Mouse (Mus musculus) stomach, embryonic 16.5 days (tissue): ENCODE measurements around the gene Secisbp2. TPM values are rescaled to one million over a fixed set of nuclear protein-coding genes. Genes with fewer than 3 reads are reported as not detected.
A peak's percentile ranks its signal among the peaks of the same experiment; 100 is the strongest.

Source experiments
- ATAC-seq: fragments of 200-750 bp; cut with Nextera tagmentation; 2 replicates; pipeline ENCODE4 v1.8.0; 2017; ENCODE audit warnings: moderate number of reproducible peaks, moderate TSS enrichment; ENCODE audit not compliant: insufficient read depth, low FRiP score
- H3K27ac ChIP-seq: fragments of 300-500 bp; sonication (generic); 2 replicates; pipeline ENCODE4 v1.5.1; 2014; ENCODE audit warnings: low read length
- H3K27me3 ChIP-seq: fragments of 300-500 bp; sonication (generic); 2 replicates; pipeline ENCODE4 v1.6.1; 2014; ENCODE audit warnings: low read length, control low read depth, mixed read lengths; ENCODE audit not compliant: control insufficient read depth, insufficient read depth
- H3K36me3 ChIP-seq: fragments of 300-500 bp; sonication (generic); 2 replicates; pipeline ENCODE4 v1.6.1; 2014; ENCODE audit warnings: low read length; ENCODE audit not compliant: control insufficient read depth, insufficient read depth
- H3K4me1 ChIP-seq: fragments of 300-500 bp; sonication (generic); 2 replicates; pipeline ENCODE4 v1.6.1; 2014; ENCODE audit warnings: low read length, control low read depth, mixed read lengths; ENCODE audit not compliant: control insufficient read depth, insufficient read depth
- H3K4me2 ChIP-seq: fragments of 300-500 bp; sonication (generic); 2 replicates; pipeline ENCODE4 v1.6.1; 2014; ENCODE audit warnings: low read depth, low read length, mixed read lengths
- H3K4me3 ChIP-seq: fragments of 300-500 bp; sonication (generic); replicated peaks from 2 replicates; pipeline ENCODE4 v1.5.1; 2014; ENCODE audit warnings: mild to moderate bottlenecking, low read length
- H3K9ac ChIP-seq: fragments of 300-500 bp; sonication (generic); 2 replicates; pipeline ENCODE4 v1.6.1; 2014; ENCODE audit warnings: low read length
- H3K9me3 ChIP-seq: fragments of 300-500 bp; sonication (generic); replicated peaks from 2 replicates; pipeline ENCODE4 v1.6.1; 2016; ENCODE audit warnings: low read length, control low read depth; ENCODE audit not compliant: control insufficient read depth
- WGBS: fragments of 180-500 bp; shearing (Covaris S2); extraction: QIAGEN DNeasy Blood & Tissue Kit; methylation state at CpG from one replicate; pipeline ENCODE4 v1.1.7; 2014; 5-methylcytosine and 5-hydroxymethylcytosine counted together
- polyA plus RNA-seq: library from polyadenylated mRNA; unstranded; fragments of >200 nt; fragmentation: Nextera tagmentation; extraction: Ambion mirVana; gene quantifications from 2 replicates; pipeline ENCODE4 v1.2.1, GENCODE M21; 2015

Secisbp2 gene
- polyA plus RNA-seq, 1 experiment from 2014 or later: 22.6 TPM

- Histone ChIP-seq H3K4me3 (no peak overlapping the region), H3K4me2 (no peak overlapping the region)
- no peak for ATAC-seq
Observed at GRCm38 (mm10) chr13:51676641-51677040, 25.1 kb downstream of the Secisbp2 start.

DNA sequence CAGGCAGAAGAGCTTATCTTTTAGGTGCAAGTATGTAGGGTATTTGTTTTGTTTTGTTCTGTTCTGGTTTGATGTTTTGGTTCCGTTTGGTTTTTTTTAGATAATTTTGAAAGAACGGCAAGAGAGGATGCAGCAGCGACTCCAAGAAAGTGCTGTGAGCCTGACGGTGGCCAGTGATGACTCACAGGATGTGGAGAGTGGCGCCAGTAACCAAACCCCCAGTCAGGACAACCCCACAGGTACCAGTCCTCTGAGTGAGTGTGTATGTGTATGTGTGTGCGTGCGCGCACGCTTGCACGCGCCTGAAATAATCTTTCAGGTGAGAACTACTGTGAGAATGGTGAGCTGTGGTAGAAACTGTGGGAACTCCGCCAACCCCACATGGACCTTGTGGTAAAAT is 25.5 kb downstream of the Secisbp2 start:
- Histone ChIP-seq H3K36me3 (peaks cover 25% of the 10 kb centered on the region), H3K9ac (no peak overlapping the region), H3K4me3 (no peak overlapping the region), H3K4me1 (no peaks in the 10 kb centered on the region), H3K27me3 (no peaks in the 10 kb centered on the region), H3K27ac (no peak overlapping the region), H3K9me3 (no peaks in the 10 kb centered on the region), H3K4me2 (no peak overlapping the region)
- no peak for ATAC-seq
- 92% methylated on average over 12 of the region's 12 CpGs for WGBS

More at GRCm38 (mm10) chr13:51676641-51677040, 25.1 kb downstream of the Secisbp2 start:
- Histone ChIP-seq H3K27me3 (no peaks in the 10 kb centered on the region), H3K36me3 (peaks cover 24% of the 10 kb centered on the region; the same call in 1 of the 2 replicates), H3K4me1 (no peaks in the 10 kb centered on the region), H3K9me3 (no peaks in the 10 kb centered on the region), H3K9ac (no peak overlapping the region), H3K27ac (no peak overlapping the region)
- 56% methylated on average over 4 of the region's 4 CpGs for WGBS

DNA sequence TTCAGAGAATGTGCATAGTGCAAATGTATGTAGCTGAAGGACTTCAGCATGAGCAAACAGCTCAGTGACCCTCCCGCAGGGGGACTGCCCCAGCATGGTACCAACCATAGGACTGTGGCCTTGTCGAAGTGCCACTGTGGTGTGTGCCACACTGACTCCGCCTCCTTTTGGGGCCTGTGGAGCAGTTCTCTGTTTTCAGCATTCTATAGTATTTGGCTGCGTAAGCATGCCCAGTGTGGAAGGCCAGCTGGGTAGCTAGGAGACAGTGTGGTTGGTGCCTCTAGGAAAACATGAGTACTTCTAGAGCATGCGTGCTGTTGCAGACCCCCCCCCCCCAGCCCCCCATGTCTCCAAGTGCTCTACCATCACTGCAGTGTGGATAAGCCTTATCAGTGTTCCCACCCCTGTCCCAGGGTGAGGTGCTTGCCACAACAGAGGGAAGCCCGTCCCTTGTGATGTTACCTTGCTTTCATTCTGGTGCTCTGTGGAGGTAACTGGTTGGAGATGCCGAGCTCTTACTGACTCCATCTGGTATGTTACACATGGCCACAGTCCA is 26.2 kb downstream of the Secisbp2 start:
- Histone ChIP-seq H3K4me1 (no peaks in the 10 kb centered on the region), H3K4me3 (no peak overlapping the region), H3K9ac (no peak overlapping the region), H3K36me3 (peaks cover 30% of the 10 kb centered on the region), H3K27ac (no peak overlapping the region), H3K4me2 (no peak overlapping the region), H3K27me3 (no peaks in the 10 kb centered on the region), H3K9me3 (no peaks in the 10 kb centered on the region)
- ATAC-seq: no peak
- 93% methylated on average over 7 of the region's 7 CpGs for WGBS

DNA sequence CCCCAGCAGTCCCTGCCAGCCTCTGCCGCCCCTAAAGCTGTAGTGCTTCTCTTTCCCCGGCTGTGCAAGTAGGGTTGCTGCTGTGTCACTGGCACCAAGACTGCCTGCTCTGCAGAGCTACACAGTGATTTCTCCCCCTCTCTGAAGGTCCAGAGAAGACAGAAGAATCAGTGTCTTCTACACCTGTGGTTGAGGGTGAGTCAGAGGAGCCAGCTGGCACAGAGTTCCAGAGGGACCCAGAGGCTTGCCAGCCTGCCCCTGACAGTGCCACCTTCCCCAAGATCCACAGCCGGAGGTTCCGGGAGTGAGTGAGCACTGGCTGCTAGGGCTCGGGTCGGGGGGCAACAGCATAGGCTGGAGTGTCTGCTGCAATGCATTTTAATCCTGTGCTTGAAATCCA is 27.2 kb downstream of the Secisbp2 start:
- Histone ChIP-seq H3K9ac (no peak overlapping the region), H3K27ac (no peak overlapping the region), H3K4me1 (no peaks in the 10 kb centered on the region), H3K27me3 (no peaks in the 10 kb centered on the region), H3K4me2 (no peak overlapping the region), H3K9me3 (no peaks in the 10 kb centered on the region), H3K36me3 (peaks cover 30% of the 10 kb centered on the region), H3K4me3 (no peak overlapping the region)
- 95% methylated on average over 6 of the region's 6 CpGs for WGBS
- ATAC-seq: no peak

DNA sequence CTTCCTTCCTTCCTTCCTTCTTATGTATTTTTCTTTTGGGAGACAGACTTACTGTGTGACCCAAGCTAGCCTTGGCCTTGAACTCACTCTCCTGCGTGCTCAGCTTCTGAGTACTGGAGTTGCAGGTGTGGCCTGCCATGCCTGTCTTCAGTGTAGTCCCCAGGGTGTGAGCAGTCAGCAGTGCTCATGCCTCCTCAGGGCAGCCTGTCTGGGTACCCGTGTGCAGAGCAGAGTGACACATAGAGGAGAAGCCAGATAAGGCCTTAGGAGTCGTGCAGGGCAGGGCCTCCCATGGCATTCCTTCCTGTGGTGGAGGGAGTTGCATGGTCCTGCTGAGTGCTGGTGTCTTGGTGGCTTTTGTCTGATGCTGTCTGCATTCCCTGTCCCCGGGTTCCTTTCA is 27.8 kb downstream of the Secisbp2 start:
- 75% methylated on average over 4 of the region's 4 CpGs for WGBS
- Histone ChIP-seq H3K27me3 (no peaks in the 10 kb centered on the region), H3K9me3 (no peaks in the 10 kb centered on the region), H3K27ac (no peak overlapping the region), H3K4me2 (no peak overlapping the region), H3K4me1 (no peaks in the 10 kb centered on the region), H3K4me3 (no peak overlapping the region), H3K9ac (no peak overlapping the region), H3K36me3 (peaks cover 28% of the 10 kb centered on the region)
- no peak for ATAC-seq

DNA sequence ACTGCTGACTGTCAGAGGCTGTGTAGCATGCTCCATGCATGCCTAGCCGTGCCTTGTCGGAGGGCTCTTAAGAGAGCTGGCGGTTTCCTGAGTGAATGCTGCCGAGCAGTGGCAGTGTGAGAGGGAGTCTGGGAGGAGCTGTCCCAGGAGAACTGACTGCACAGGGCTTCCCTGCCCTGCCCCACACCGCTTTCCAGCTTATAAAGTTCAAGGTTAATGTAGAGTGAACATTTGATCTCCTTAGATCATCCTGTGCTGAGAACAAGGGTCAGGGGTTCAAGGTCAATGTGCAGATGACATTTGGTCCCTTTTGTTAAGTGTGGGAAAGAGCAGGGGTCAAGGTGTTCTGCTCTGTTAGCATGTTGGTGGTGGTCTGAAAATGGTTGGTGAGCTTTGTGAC is 29.6 kb downstream of the Secisbp2 start:
- Histone ChIP-seq H3K9me3 (no peaks in the 10 kb centered on the region), H3K27ac (no peak overlapping the region), H3K27me3 (no peaks in the 10 kb centered on the region), H3K36me3 (peaks cover 35% of the 10 kb centered on the region), H3K4me2 (no peak overlapping the region), H3K4me3 (no peak overlapping the region), H3K9ac (no peak overlapping the region), H3K4me1 (no peaks in the 10 kb centered on the region)
- ATAC-seq: no peak
- WGBS: 82% methylated on average over 5 of the region's 5 CpGs

- no peaks in the 10 kb centered on the region for H3K4me1 ChIP-seq
- 96% methylated on average over 8 of the region's 8 CpGs for WGBS
- no peak overlapping the region for H3K27ac ChIP-seq
- no peak overlapping the region for H3K4me3 ChIP-seq
- H3K9ac ChIP-seq: no peak overlapping the region
- H3K36me3 ChIP-seq: peaks cover 31% of the 10 kb centered on the region
- ATAC-seq: no peak
- H3K9me3 ChIP-seq: no peaks in the 10 kb centered on the region
- H3K27me3 ChIP-seq: no peaks in the 10 kb centered on the region
- no peak overlapping the region for H3K4me2 ChIP-seq
Observed at GRCm38 (mm10) chr13:51681634-51682033, 30.1 kb downstream of the Secisbp2 start.

DNA sequence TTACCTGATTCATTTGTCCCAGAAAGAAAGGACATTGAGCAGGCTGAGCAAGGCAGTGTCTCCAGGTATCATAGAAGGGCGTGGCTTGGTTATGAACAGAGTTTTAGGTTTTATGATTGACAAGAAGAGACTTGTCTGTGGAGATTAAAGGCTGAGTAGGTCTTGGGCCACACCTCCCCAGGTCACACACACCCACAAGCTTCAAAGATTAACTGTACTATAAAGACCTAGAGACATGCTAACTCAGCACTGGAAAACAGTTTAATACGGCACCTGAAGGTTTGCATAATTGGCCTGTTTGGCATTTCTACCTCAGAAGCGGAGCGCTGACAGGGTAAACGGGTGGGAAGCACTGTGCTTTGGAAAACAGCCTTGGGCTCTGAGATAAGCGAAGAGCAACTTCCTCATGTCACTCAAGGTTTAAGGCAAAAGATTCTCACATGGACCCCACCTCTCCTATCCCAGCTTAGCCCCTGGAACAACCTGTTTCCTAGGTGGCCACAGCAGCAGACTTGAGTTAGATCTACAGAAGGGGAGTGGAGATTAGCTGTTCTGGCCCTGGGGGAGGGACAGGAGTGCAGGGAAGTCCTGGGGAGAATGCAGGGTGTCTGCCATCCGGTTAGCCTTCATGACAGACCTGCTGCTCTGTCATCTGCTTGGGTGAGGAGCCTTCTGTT is 33.9 kb downstream of the Secisbp2 start:
- H3K9me3 ChIP-seq: no peaks in the 10 kb centered on the region
- no peak overlapping the region for H3K4me3 ChIP-seq
- no peak overlapping the region for H3K4me2 ChIP-seq
- H3K9ac ChIP-seq: no peak overlapping the region; the same call in 1 of the 2 replicates
- no peaks in the 10 kb centered on the region for H3K4me1 ChIP-seq
- 78% methylated on average over 7 of the region's 7 CpGs for WGBS
- peak; percentile 39 for ATAC-seq
- no peaks in the 10 kb centered on the region for H3K27me3 ChIP-seq
- H3K36me3 ChIP-seq: peaks cover 26% of the 10 kb centered on the region
- peak overlapping the region; percentile 80 for H3K27ac ChIP-seq

GRCm38 (mm10) chr13:51686966-51687365 is 35.5 kb downstream of the Secisbp2 start:
- Histone ChIP-seq H3K9me3 (no peaks in the 10 kb centered on the region), H3K9ac (no peak overlapping the region), H3K27me3 (no peaks in the 10 kb centered on the region), H3K4me3 (no peak overlapping the region), H3K4me2 (no peak overlapping the region), H3K4me1 (no peaks in the 10 kb centered on the region), H3K36me3 (peaks cover 16% of the 10 kb centered on the region), H3K27ac (0 out of 2 replicates have a peak overlapping the region, but pooled peaks have one; percentile 19)
- WGBS: 90% methylated on average over 5 of the region's 5 CpGs
- no peak for ATAC-seq
